Mouse (Mus musculus): ENCODE measurements around the gene Fam149b. TPM values are rescaled to one million over a fixed set of nuclear protein-coding genes. Genes with fewer than 3 reads are reported as not detected.
"Not testable (repeated sequence)": the region's sequence is repeated elsewhere in the genome, so short reads cannot be mapped to it uniquely, and the experiment has no call there.

Gene Fam149b
- 45.3 and 47.1 TPM in 2 replicates for polyA plus RNA-seq (2015; fragmentation: Nextera tagmentation; extraction: Ambion mirVana)

DNA sequence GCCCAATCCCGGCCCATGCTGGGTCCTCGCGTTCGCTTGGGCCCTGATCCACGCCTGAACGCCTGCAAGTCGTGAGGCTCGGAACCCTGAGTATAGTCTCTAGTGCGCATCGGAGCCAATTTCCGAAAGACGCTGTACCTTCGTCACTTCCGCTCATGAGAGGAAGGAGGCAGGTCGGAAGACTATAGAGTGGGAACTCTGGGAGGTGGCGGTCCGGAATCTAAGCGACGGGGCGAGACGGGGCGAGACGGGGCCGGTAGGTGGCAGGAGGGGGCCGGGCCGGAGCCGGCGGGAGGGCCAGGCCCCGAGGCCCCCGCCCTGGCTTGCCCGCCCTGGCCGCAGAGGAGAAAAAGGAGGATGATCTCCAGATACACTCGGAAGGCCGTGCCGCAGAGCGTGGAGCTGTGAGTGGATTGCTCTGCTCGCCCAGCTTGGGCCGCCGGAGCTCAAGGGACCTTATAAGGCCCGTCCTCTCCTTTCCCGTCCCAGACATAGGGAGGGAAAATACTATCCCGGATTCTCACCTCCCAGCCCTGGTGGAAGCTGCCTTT, at the start of gene Fam149b, which contains the start of gene Ecd:
Gene Fam149b, plus strand, starts transcription at position 172 of the 551 bp plus-strand sequence.
Gene Ecd, minus strand, starts transcription at position 131 of the 551 bp plus-strand sequence.
- H3K27me3 ChIP-seq, result no peaks in the 10 kb centered on the region
- WGBS, result under 1% methylated on average over 31 of the region's 42 CpGs
- H3K9ac ChIP-seq (replicated peaks), result peak within 1 kb of the TSS; percentile 96
- peaks cover 26% of the 10 kb centered on the region for H3K4me1 ChIP-seq (replicated peaks)
- H3K4me3 ChIP-seq (replicated peaks), result peak within 1 kb of the TSS; percentile 82
- H3K36me3 ChIP-seq, result peaks cover 33% of the 10 kb centered on the region
- H3K27ac ChIP-seq, result peak within 1 kb of the TSS; percentile 95
- H3K9me3 ChIP-seq, result no peaks in the 10 kb centered on the region
- ATAC-seq, result peak; percentile 99
- peak within 1 kb of the TSS; percentile 79 for H3K4me2 ChIP-seq (replicated peaks)

DNA sequence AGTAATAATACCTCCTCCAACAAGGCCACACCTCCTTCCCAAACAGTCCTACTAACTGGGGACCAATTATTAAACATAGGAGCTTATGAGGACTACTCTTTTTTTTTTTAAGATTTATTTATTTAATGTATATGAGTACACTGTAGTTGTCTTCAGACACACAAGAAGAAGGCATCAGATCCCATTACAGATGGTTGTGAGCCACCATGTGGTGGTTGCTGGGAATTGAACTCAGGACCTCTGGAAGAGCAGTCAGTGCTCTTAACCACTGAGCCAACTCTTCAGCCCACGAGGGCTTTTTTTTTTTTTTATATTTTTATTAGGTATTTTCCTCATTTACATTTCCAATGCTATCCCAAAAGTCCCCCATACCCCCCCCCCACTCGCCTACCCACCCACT, 42.9 kb upstream of the Fam149b start:
- not testable (repeated sequence) for H3K4me1 ChIP-seq (replicated peaks); H3K27me3 ChIP-seq; H3K9me3 ChIP-seq; H3K9ac ChIP-seq (replicated peaks); ATAC-seq; H3K4me3 ChIP-seq (replicated peaks); H3K27ac ChIP-seq; H3K4me2 ChIP-seq (replicated peaks)
- WGBS, result 58% methylated on average over 2 of the region's 2 CpGs
- peaks cover 21% of the 10 kb centered on the region for H3K36me3 ChIP-seq

DNA sequence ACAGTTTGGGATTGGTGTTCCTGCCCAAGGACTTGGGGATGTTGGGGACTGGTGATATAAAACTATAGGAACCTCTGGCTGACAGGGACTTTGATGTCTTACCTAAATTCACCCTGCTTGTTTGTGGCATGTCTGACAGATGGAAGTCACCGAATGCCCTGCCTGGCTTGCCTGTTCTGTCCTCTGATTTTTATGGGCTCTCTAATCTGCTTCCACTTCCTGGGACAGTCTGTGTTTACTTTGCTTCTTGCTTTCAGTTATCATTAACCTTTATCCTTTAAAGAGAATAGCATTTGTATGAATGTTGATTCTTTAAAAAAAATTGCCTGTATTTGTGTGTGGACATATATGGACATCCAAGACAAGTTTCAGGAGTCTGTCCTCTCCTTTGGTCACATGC, 32.8 kb upstream of the Fam149b start:
- WGBS, result 90% methylated on average over 1 of the region's 1 CpGs
- Histone ChIP-seq H3K27ac (no peak overlapping the region), H3K9me3 (no peaks in the 10 kb centered on the region), H3K4me2 (replicated peaks) (no peak overlapping the region), H3K9ac (replicated peaks) (no peak overlapping the region), H3K27me3 (no peaks in the 10 kb centered on the region), H3K4me1 (replicated peaks) (no peaks in the 10 kb centered on the region), H3K4me3 (replicated peaks) (no peak overlapping the region), H3K36me3 (peaks cover 32% of the 10 kb centered on the region)
- ATAC-seq, result no peak

DNA sequence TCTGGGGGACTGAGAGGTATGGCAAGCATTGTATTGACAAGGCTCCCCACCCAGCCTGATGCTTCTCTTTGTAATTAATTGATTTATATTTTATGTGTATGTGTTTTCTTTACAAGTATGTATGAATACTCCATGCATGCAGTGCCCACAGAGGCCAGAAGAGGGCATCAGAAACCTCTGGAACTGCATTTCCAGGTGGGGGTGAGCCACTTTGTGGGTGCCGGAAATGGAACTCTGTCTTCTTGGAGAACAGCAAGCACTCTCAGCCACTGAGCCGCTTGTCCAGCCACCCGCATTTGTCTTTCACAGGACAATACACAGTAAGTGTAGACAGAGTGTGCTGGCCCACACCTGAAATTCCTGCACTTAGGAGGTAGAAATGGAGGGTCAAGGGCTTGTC, 28.5 kb upstream of the Fam149b start:
- H3K27ac ChIP-seq, result no peak overlapping the region
- H3K4me1 ChIP-seq (replicated peaks), result no peaks in the 10 kb centered on the region
- H3K9ac ChIP-seq (replicated peaks), result no peak overlapping the region
- H3K27me3 ChIP-seq, result no peaks in the 10 kb centered on the region
- H3K4me3 ChIP-seq (replicated peaks), result no peak overlapping the region
- no peak for ATAC-seq
- no peaks in the 10 kb centered on the region for H3K9me3 ChIP-seq
- H3K4me2 ChIP-seq (replicated peaks), result no peak overlapping the region
- WGBS, result 74% methylated on average over 3 of the region's 3 CpGs
- H3K36me3 ChIP-seq, result peaks cover 52% of the 10 kb centered on the region

DNA sequence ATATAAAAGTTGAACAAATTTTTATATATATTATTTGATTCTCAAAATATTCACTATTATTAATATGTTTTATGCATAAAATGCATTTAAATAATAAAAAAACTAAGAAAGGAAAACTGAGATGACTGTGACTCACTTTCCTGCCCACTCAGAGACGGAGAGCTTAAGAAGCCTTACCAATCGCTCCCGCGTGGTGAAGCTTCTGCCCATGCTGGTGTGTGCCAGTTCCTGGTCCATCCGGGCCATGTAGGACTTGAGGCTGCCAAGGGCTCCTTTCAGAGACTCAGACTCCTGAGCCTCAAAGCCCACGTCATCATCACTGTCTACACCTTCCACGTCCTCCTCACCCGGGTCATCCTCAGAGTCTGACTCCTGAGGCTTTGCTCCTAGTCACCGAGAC, 23.8 kb upstream of the Fam149b start:
- no peak overlapping the region for H3K4me3 ChIP-seq (replicated peaks)
- WGBS, result 98% methylated on average over 9 of the region's 9 CpGs
- no peaks in the 10 kb centered on the region for H3K27me3 ChIP-seq
- no peak overlapping the region for H3K9ac ChIP-seq (replicated peaks)
- no peak overlapping the region for H3K27ac ChIP-seq
- peaks cover 82% of the 10 kb centered on the region for H3K36me3 ChIP-seq
- ATAC-seq, result no peak
- no peaks in the 10 kb centered on the region for H3K4me1 ChIP-seq (replicated peaks)
- H3K4me2 ChIP-seq (replicated peaks), result no peak overlapping the region
- no peaks in the 10 kb centered on the region for H3K9me3 ChIP-seq

DNA sequence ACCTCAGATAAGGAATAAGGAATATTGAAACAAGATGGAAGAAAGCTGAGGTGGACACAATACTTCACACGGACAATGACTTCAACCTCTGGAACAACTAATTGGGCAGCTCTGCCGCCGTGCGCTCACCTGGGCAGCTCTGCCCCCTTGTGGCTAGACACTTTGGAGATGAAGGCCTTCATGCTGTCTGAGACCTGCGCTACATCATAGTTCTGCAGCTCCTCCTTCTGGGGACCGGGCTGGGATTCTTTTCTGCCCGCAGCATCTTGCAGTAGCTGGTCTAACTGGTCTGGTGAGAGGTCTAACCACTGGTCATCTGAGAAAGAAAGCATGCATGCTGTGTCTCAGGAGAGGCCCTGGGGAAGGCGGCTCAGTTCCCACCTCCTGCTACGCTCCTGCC, 19.5 kb upstream of the Fam149b start:
- 80% methylated on average over 9 of the region's 9 CpGs for WGBS
- no peak overlapping the region for H3K9ac ChIP-seq (replicated peaks)
- H3K4me1 ChIP-seq (replicated peaks), result no peaks in the 10 kb centered on the region
- no peak overlapping the region for H3K4me2 ChIP-seq (replicated peaks)
- no peak overlapping the region for H3K27ac ChIP-seq
- H3K36me3 ChIP-seq, result peaks cover 86% of the 10 kb centered on the region
- no peak for ATAC-seq
- no peak overlapping the region for H3K4me3 ChIP-seq (replicated peaks)
- H3K27me3 ChIP-seq, result no peaks in the 10 kb centered on the region
- H3K9me3 ChIP-seq, result no peaks in the 10 kb centered on the region

DNA sequence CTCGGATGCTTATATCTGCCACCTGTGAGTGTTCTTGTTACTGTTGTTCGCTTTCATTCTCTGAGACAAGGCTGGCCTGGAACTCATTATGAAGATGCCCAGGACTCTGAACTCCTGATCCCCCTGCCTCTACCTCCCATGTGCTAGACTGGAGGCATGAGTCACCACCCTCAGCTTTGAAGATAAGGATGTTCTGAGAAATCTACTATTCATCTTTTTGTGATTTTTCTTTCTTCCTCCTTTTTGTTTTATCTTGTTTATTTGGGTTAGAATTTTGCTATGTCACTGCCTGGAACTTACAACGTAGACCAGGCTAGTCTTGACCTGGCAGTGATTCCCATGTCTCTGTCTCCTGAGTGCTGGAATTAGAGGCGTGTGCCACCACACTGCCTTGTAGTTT, 16.6 kb upstream of the Fam149b start:
- no peak overlapping the region for H3K4me3 ChIP-seq (replicated peaks)
- WGBS, result 96% methylated on average over 4 of the region's 4 CpGs
- no peak overlapping the region for H3K27ac ChIP-seq
- H3K4me1 ChIP-seq (replicated peaks), result no peaks in the 10 kb centered on the region
- no peaks in the 10 kb centered on the region for H3K9me3 ChIP-seq
- H3K27me3 ChIP-seq, result no peaks in the 10 kb centered on the region
- H3K36me3 ChIP-seq, result peaks cover 89% of the 10 kb centered on the region
- ATAC-seq, result no peak
- no peak overlapping the region for H3K4me2 ChIP-seq (replicated peaks)
- H3K9ac ChIP-seq (replicated peaks), result no peak overlapping the region

DNA sequence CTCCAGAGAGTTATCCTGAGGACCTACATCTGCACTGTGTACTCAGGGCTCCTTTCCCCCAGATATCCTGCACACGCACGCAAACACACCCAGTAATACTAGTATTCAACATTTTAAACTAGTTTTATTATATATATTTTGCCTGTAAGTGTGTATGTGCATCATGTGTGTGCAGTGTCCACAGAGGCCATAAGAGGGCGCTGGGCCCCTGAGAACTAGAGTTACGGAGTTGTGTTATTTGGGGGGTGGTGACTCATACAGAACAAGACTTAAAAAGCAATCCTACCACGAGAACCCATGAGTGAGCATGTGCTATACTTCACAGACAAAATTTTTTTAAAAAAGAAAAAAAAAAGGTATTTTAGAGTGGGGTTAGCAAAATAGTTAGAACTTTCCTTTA, 8.5 kb upstream of the Fam149b start:
- Histone ChIP-seq H3K4me2 (replicated peaks) (no peak overlapping the region), H3K4me3 (replicated peaks) (no peak overlapping the region), H3K9me3 (no peaks in the 10 kb centered on the region), H3K27me3 (no peaks in the 10 kb centered on the region), H3K9ac (replicated peaks) (no peak overlapping the region), H3K4me1 (replicated peaks) (no peaks in the 10 kb centered on the region), H3K36me3 (peaks cover 62% of the 10 kb centered on the region), H3K27ac (no peak overlapping the region)
- WGBS, result 96% methylated on average over 5 of the region's 5 CpGs
- no peak for ATAC-seq

DNA sequence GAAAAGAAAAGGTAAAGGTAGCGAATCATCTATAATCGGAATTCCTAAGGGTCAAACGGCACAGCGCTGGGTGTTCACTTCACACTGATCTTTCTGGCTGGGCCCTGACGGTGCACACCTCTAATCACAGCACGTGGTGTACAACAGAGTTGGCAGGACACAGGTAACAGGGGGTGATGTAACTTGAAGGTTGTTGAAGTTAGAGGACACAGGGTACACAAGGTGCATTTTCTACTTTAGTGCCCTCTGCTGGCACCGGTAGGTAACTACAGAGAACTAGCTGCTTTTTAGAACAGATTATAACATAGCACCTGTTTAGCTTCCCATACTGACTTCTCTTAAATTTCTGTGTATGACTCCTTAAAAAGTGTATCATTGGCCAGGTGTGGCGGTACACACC, 7.8 kb upstream of the Fam149b start:
- 84% methylated on average over 8 of the region's 8 CpGs for WGBS
- H3K4me3 ChIP-seq (replicated peaks), result no peak overlapping the region
- no peaks in the 10 kb centered on the region for H3K4me1 ChIP-seq (replicated peaks)
- H3K9me3 ChIP-seq, result no peaks in the 10 kb centered on the region
- no peak overlapping the region for H3K9ac ChIP-seq (replicated peaks)
- no peaks in the 10 kb centered on the region for H3K27me3 ChIP-seq
- H3K27ac ChIP-seq, result no peak overlapping the region
- no peak overlapping the region for H3K4me2 ChIP-seq (replicated peaks)
- peaks cover 60% of the 10 kb centered on the region for H3K36me3 ChIP-seq
- ATAC-seq, result no peak

DNA sequence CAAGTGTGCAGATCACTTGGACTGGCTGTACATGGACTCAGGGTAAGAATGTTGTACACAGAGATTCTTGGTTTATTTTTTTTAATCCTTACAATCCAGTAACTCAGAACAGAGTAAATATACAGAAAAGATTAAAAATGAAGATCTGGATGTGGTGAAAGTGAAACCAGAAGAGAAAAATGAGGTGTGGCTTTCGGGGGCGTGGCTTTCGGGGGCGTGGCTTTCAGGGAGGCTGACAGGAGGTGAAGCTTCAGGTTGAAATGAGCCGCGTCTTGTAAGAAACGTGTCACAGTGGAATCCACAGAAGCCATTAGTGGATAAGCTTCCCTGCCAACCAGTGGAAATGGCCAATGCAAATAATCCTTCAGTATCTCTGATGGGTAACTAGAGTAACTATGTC, 7.1 kb upstream of the Fam149b start:
- WGBS, result 85% methylated on average over 7 of the region's 7 CpGs
- Histone ChIP-seq H3K4me1 (replicated peaks) (0 out of 2 replicates have a peak, but pooled peaks cover 1% of the 10 kb centered on the region), H3K9ac (replicated peaks) (no peak overlapping the region), H3K4me3 (replicated peaks) (no peak overlapping the region), H3K27me3 (no peaks in the 10 kb centered on the region), H3K36me3 (peaks cover 60% of the 10 kb centered on the region), H3K27ac (no peak overlapping the region), H3K4me2 (replicated peaks) (no peak overlapping the region), H3K9me3 (no peaks in the 10 kb centered on the region)
- no peak for ATAC-seq

DNA sequence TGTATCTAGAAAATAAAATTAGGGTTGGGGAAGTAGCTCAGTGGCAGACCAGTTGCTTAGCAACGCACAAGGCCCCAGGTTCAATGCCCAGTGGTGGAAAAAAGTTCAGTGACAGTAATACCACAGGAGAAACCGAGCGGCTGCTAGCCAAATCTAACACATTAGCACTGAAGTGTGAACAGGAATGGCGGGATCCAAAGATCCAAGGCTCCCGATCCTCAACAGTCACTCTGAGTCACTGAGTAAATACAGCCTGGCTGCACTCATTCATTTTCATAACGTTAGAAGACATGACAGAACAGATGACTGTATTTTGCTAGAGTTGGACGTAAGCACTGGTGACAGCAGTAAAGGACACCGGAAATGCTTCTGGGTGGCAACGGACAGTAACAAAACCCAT, 2.1 kb upstream of the Fam149b start:
- H3K9ac ChIP-seq (replicated peaks), result no peak overlapping the region
- H3K4me3 ChIP-seq (replicated peaks), result no peak overlapping the region
- 89% methylated on average over 9 of the region's 9 CpGs for WGBS
- ATAC-seq, result no peak
- peaks cover 33% of the 10 kb centered on the region for H3K36me3 ChIP-seq
- peaks cover 26% of the 10 kb centered on the region for H3K4me1 ChIP-seq (replicated peaks)
- no peak overlapping the region for H3K4me2 ChIP-seq (replicated peaks)
- no peak overlapping the region for H3K27ac ChIP-seq
- no peaks in the 10 kb centered on the region for H3K27me3 ChIP-seq
- no peaks in the 10 kb centered on the region for H3K9me3 ChIP-seq

DNA sequence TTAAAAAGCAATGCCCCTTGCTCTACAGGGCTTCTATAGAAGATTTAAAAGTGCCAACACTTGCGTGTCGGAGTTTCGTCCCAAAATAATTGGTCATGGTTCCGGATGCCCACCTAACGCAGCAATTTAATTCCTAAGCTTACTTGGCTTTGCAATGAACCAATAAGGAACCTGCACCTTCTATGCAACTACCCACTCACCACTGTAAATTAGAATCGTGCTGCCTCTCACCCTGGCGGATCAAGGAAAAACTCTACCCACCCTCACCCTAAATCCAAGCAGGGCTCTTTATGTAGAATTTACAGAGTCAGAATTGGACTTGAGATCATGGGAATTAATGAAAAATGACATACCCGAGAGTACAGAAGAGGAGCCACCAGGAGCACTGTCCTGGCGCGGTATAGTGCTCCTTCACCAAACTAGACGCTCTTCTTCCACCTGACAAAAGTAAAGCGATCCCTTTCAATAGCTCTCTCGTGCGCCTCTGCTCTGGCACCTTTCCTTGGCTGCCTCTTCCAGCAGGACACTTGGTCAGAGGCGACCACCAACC, 446 bp upstream of the Fam149b start:
- Histone ChIP-seq H3K27ac (peak overlapping the region; percentile 95), H3K36me3 (peaks cover 32% of the 10 kb centered on the region), H3K4me2 (replicated peaks) (peak overlapping the region; percentile 79), H3K4me1 (replicated peaks) (peaks cover 26% of the 10 kb centered on the region), H3K9me3 (no peaks in the 10 kb centered on the region), H3K9ac (replicated peaks) (peak overlapping the region; percentile 96), H3K27me3 (no peaks in the 10 kb centered on the region), H3K4me3 (replicated peaks) (peak overlapping the region; percentile 82)
- WGBS, result 4% methylated on average over 15 of the region's 15 CpGs
- ATAC-seq, result peak; percentile 48

DNA sequence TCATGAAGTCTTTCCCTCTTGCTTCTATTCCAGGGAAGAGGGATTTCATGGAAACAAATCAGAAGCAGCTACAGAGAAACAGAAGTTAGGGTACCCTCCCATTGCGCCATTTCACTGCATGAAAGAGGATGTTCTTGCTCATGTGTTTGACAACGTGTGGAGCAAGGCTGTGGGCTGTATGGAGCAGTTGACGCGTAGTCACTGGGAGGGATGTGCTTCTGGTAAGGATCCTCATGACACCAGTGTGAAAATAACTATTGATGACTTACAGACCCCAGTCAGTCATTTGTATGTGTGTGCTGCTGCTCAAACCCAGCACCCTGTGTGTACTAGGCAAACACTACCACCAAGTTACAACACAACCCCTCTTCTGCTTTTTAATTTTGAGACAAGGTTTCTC, 15.3 kb downstream of the Fam149b start:
- no peak for ATAC-seq
- Histone ChIP-seq H3K36me3 (peaks cover 84% of the 10 kb centered on the region), H3K4me1 (replicated peaks) (no peaks in the 10 kb centered on the region), H3K27me3 (no peaks in the 10 kb centered on the region), H3K4me3 (replicated peaks) (no peak overlapping the region), H3K27ac (no peak overlapping the region), H3K9me3 (no peaks in the 10 kb centered on the region), H3K4me2 (replicated peaks) (no peak overlapping the region), H3K9ac (replicated peaks) (no peak overlapping the region)
- WGBS, result 95% methylated on average over 4 of the region's 4 CpGs
